Mouse (Mus musculus) limb, embryonic 12.5 days (tissue): Measurements from ENCODE around the gene 4930524B15Rik. TPM values are rescaled to one million over a fixed set of nuclear protein-coding genes. Genes with fewer than 3 reads are reported as not detected.
"Not testable (repeated sequence)": the region's sequence is repeated elsewhere in the genome, so short reads cannot be mapped to it uniquely, and the experiment has no call there.

Experiments
- ATAC-seq: fragments of 200-750 bp; cut with Nextera tagmentation; 2 replicates; pipeline ENCODE4 v1.8.0; 2017; ENCODE audit warnings: low read depth, moderate TSS enrichment; ENCODE audit not compliant: insufficient number of reproducible peaks, insufficient read depth, low FRiP score, low TSS enrichment
- H3K27ac ChIP-seq: fragments of 300-500 bp; sonication (generic); 2 replicates; pipeline ENCODE4 v1.5.1; 2016; ENCODE audit warnings: mild to moderate bottlenecking, moderate library complexity
- H3K27me3 ChIP-seq: fragments of 300-500 bp; sonication (generic); 2 replicates; pipeline ENCODE4 v1.6.1; 2016; ENCODE audit warnings: mild to moderate bottlenecking, moderate library complexity
- H3K36me3 ChIP-seq: fragments of 300-500 bp; sonication (generic); 2 replicates; pipeline ENCODE4 v1.6.1; 2016; ENCODE audit warnings: mild to moderate bottlenecking, moderate library complexity
- H3K4me1 ChIP-seq: fragments of 300-500 bp; sonication (generic); replicated peaks from 2 replicates; pipeline ENCODE4 v1.6.1; 2016
- H3K4me2 ChIP-seq: fragments of 300-500 bp; sonication (generic); 2 replicates; pipeline ENCODE4 v1.6.1; 2016; ENCODE audit warnings: mild to moderate bottlenecking, moderate library complexity
- H3K4me3 ChIP-seq: fragments of 300-500 bp; sonication (generic); replicated peaks from 2 replicates; pipeline ENCODE4 v1.5.1; 2016; ENCODE audit warnings: mild to moderate bottlenecking
- H3K9ac ChIP-seq: fragments of 300-500 bp; sonication (generic); replicated peaks from 2 replicates; pipeline ENCODE4 v1.6.1; 2016; ENCODE audit warnings: mild to moderate bottlenecking, moderate library complexity
- H3K9me3 ChIP-seq: fragments of 300-500 bp; sonication (generic); 2 replicates; pipeline ENCODE4 v1.6.1; 2016; ENCODE audit warnings: mild to moderate bottlenecking, moderate library complexity
- WGBS: fragments of 180-500 bp; shearing (Covaris S2); methylation state at CpG from one replicate; pipeline ENCODE4 v1.1.7; 2016; 5-methylcytosine and 5-hydroxymethylcytosine counted together
- polyA plus RNA-seq: library from polyadenylated mRNA; unstranded; fragments of >200 nt; fragmentation: Nextera tagmentation; extraction: Ambion mirVana; gene quantifications from 2 replicates; pipeline ENCODE4 v1.2.1, GENCODE M21; 2016

Gene 4930524B15Rik
- polyA plus RNA-seq, 1 experiment from 2014 or later = not detected

- H3K36me3 ChIP-seq = no peaks in the 10 kb centered on the region
- H3K27ac ChIP-seq = no peak overlapping the region
- H3K27me3 ChIP-seq = peaks cover 4% of the 10 kb centered on the region; the same call in 1 of the 2 replicates
- H3K9ac ChIP-seq = no peak overlapping the region
- H3K9me3 ChIP-seq = no peaks in the 10 kb centered on the region
- no peak for ATAC-seq
- no peaks in the 10 kb centered on the region for H3K4me1 ChIP-seq
- WGBS = 85% methylated on average over 3 of the region's 3 CpGs
- no peak overlapping the region for H3K4me2 ChIP-seq
- H3K4me3 ChIP-seq = no peak overlapping the region
Measured at GRCm38 (mm10) chr11:31992535-31992934, 27.1 kb downstream of the 4930524B15Rik start.

GRCm38 (mm10) chr11:31999716-32000115 lies 34.3 kb downstream of the 4930524B15Rik start:
- Histone ChIP-seq H3K36me3 (no peaks in the 10 kb centered on the region), H3K9ac (no peak overlapping the region), H3K9me3 (no peaks in the 10 kb centered on the region), H3K4me2 (peak overlapping the region; percentile 57; the same call in 1 of the 2 replicates), H3K27me3 (peaks cover 20% of the 10 kb centered on the region), H3K27ac (no peak overlapping the region), H3K4me1 (peaks cover 21% of the 10 kb centered on the region), H3K4me3 (no peak overlapping the region)
- 35% methylated on average over 2 of the region's 2 CpGs for WGBS
- no peak for ATAC-seq

- Histone ChIP-seq H3K27me3 (peaks cover 20% of the 10 kb centered on the region), H3K36me3 (no peaks in the 10 kb centered on the region), H3K4me2 (peak within 1 kb of the TSS; percentile 57), H3K9me3 (no peaks in the 10 kb centered on the region), H3K27ac (no peak within 1 kb of the TSS), H3K4me3 (peak within 1 kb of the TSS; percentile 27), H3K4me1 (peaks cover 21% of the 10 kb centered on the region), H3K9ac (peak within 1 kb of the TSS; percentile 9; the same call in 1 of the 2 replicates)
- ATAC-seq = peak; percentile 77
- WGBS = 0% methylated on average over 16 of the region's 16 CpGs
Measured at GRCm38 (mm10) chr11:32000281-32000680, 34.9 kb downstream of the 4930524B15Rik start, which contains the start of gene Nsg2. Nsg2 (plus strand) TSS chr11:32000463.

- Histone ChIP-seq H3K9me3 (0 out of 2 replicates have a peak, but pooled peaks cover under 1% of the 10 kb centered on the region), H3K27ac (0 out of 2 replicates have a peak overlapping the region, but pooled peaks have one; percentile 4), H3K4me1 (peaks cover 21% of the 10 kb centered on the region), H3K4me3 (peak overlapping the region; percentile 13; the same call in 1 of the 2 replicates), H3K36me3 (no peaks in the 10 kb centered on the region), H3K27me3 (peaks cover 18% of the 10 kb centered on the region), H3K9ac (no peak overlapping the region), H3K4me2 (peak overlapping the region; percentile 45)
- 2% methylated on average over 11 of the region's 11 CpGs for WGBS
- no peak for ATAC-seq
Measured at GRCm38 (mm10) chr11:32001181-32001910, 36.0 kb downstream of the 4930524B15Rik start.

DNA sequence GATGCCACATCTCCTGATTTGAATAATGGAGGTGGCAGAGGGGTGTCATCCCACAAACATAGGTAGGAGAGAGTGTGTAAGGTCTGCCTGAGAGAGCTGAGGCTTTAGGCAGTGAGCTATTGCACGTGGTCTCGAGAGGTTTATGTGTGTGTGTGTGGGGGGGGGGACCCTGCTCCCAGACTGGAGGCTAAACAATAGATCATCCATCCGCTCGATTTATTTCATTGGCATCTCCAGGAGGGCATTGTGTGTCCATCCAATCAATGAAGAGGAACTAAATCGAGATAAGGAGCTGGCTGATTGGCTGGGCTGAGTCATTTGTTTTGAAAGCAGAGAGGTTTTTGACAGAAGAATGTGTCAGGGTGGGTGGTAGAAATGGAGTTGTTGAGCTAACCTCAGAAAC lies 37.3 kb downstream of the 4930524B15Rik start:
- peaks cover 11% of the 10 kb centered on the region; the same call in 1 of the 2 replicates for H3K9me3 ChIP-seq
- no peak overlapping the region for H3K9ac ChIP-seq
- ATAC-seq = no peak
- H3K4me2 ChIP-seq = peak overlapping the region; percentile 20
- peaks cover 21% of the 10 kb centered on the region for H3K4me1 ChIP-seq
- 20% methylated on average over 5 of the region's 5 CpGs for whole genome bisulfite sequencing
- peaks cover 15% of the 10 kb centered on the region for H3K27me3 ChIP-seq
- no peak overlapping the region for H3K4me3 ChIP-seq
- no peak overlapping the region for H3K27ac ChIP-seq
- no peaks in the 10 kb centered on the region for H3K36me3 ChIP-seq

DNA sequence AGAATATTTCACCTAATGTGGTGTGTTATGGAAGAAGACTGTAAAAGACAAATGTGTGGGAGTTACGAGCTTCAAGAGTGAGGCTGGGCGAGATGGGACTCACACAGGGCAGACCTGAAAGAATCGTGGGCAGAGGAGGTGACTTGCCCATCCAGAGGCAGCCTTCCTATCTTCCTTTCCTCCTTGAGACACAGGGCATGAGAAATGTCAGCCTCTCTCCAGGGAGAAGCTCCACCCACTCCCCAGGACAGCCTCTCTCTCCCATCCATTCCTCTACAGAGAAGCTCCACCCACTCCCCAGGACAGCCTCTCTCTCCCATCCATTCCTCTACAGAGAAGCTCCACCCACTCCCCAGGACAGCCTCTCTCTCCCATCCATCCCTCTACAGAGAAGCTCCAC lies 42.7 kb downstream of the 4930524B15Rik start:
- Histone ChIP-seq H3K4me1 (peaks cover 21% of the 10 kb centered on the region), H3K9me3 (peaks cover 11% of the 10 kb centered on the region; the same call in 1 of the 2 replicates)
- H3K4me2 ChIP-seq, H3K27ac ChIP-seq, H3K27me3 ChIP-seq, H3K4me3 ChIP-seq, H3K36me3 ChIP-seq, H3K9ac ChIP-seq, ATAC-seq: not testable (repeated sequence)
- WGBS = 82% methylated on average over 3 of the region's 3 CpGs

DNA sequence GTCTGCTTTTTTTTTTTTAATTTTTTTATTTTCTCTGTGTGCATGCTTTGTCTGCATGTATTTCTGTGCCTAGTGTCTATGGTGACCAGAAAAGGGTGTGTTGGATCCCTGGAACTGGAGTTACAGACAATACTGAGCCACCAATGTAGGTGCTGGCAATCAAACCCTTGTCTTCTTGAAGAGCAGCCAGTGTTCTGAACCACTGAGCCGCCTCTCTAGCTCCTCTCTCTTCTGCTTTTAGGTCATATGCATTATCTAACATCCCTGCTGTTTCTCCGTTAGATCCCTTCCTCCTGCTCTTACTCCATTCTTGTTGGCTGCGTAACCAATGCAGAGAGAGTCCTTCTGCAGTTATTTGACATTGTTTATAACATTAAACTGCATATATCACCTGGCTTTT lies 43.5 kb downstream of the 4930524B15Rik start:
- Histone ChIP-seq H3K4me2 (no peak overlapping the region), H3K27me3 (no peaks in the 10 kb centered on the region), H3K4me1 (peaks cover 23% of the 10 kb centered on the region), H3K4me3 (no peak overlapping the region), H3K36me3 (no peaks in the 10 kb centered on the region), H3K27ac (no peak overlapping the region), H3K9ac (no peak overlapping the region), H3K9me3 (peaks cover 11% of the 10 kb centered on the region; the same call in 1 of the 2 replicates)
- WGBS = 84% methylated on average over 3 of the region's 3 CpGs
- no peak for ATAC-seq

GRCm38 (mm10) chr11:32009961-32010662 lies 44.7 kb downstream of the 4930524B15Rik start:
- H3K27me3 ChIP-seq = no peaks in the 10 kb centered on the region
- no peak overlapping the region for H3K9ac ChIP-seq
- peak; percentile 75 for ATAC-seq
- H3K4me2 ChIP-seq = peak overlapping the region; percentile 27
- H3K36me3 ChIP-seq = no peaks in the 10 kb centered on the region
- H3K27ac ChIP-seq = peak overlapping the region; percentile 41; the same call in 1 of the 2 replicates
- peaks cover 11% of the 10 kb centered on the region; the same call in 1 of the 2 replicates for H3K9me3 ChIP-seq
- H3K4me3 ChIP-seq = no peak overlapping the region
- peaks cover 23% of the 10 kb centered on the region for H3K4me1 ChIP-seq
- WGBS = 29% methylated on average over 13 of the region's 13 CpGs

DNA sequence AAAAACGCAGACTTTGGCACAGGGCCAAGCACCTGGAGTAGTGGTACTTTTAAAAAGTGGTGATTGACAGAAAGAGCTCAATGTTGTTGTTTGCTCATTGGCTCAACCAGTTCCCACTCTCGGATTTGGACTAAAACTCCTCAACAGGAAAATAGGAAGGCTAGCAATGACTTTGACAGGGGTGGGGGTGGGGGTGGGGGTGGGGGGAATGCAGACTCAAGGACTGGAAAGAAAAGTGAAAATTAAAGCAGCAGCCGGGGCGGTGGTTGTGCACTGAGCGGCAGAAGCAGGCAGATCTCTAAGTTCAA lies 45.2 kb downstream of the 4930524B15Rik start:
- H3K4me1 ChIP-seq = peaks cover 23% of the 10 kb centered on the region
- WGBS = 55% methylated on average over 5 of the region's 5 CpGs
- peaks cover 11% of the 10 kb centered on the region; the same call in 1 of the 2 replicates for H3K9me3 ChIP-seq
- no peaks in the 10 kb centered on the region for H3K27me3 ChIP-seq
- no peaks in the 10 kb centered on the region for H3K36me3 ChIP-seq
- H3K4me2 ChIP-seq = peak overlapping the region; percentile 27; the same call in 1 of the 2 replicates
- no peak; the same call in 1 of the 2 replicates for ATAC-seq
- no peak overlapping the region for H3K4me3 ChIP-seq
- no peak overlapping the region for H3K9ac ChIP-seq
- H3K27ac ChIP-seq = peak overlapping the region; percentile 41; the same call in 1 of the 2 replicates

- no peak overlapping the region for H3K4me3 ChIP-seq
- 68% methylated on average over 9 of the region's 9 CpGs for WGBS
- peaks cover 4% of the 10 kb centered on the region; the same call in 1 of the 2 replicates for H3K9me3 ChIP-seq
- no peak overlapping the region for H3K9ac ChIP-seq
- no peak overlapping the region for H3K4me2 ChIP-seq
- H3K4me1 ChIP-seq = peaks cover 23% of the 10 kb centered on the region
- H3K27me3 ChIP-seq = no peaks in the 10 kb centered on the region
- no peak overlapping the region for H3K27ac ChIP-seq
- H3K36me3 ChIP-seq = no peaks in the 10 kb centered on the region
- ATAC-seq = no peak
Measured at GRCm38 (mm10) chr11:32011867-32012603, 46.6 kb downstream of the 4930524B15Rik start.

- H3K9me3 ChIP-seq = no peaks in the 10 kb centered on the region
- H3K9ac ChIP-seq = no peak overlapping the region
- ATAC-seq = no peak
- H3K4me3 ChIP-seq = no peak overlapping the region
- no peak overlapping the region for H3K4me2 ChIP-seq
- H3K36me3 ChIP-seq = no peaks in the 10 kb centered on the region
- peaks cover 26% of the 10 kb centered on the region for H3K4me1 ChIP-seq
- H3K27me3 ChIP-seq = no peaks in the 10 kb centered on the region
- H3K27ac ChIP-seq = no peak overlapping the region
- WGBS = 77% methylated on average over 4 of the region's 4 CpGs
Measured at GRCm38 (mm10) chr11:32013014-32013427, 47.6 kb downstream of the 4930524B15Rik start.
